Mouse (Mus musculus): ENCODE measurements around the gene Kctd6.
A peak's percentile ranks its signal among the peaks of the same experiment; 100 is the strongest.
"Not testable (repeated sequence)": the region's sequence is repeated elsewhere in the genome, so short reads cannot be mapped to it uniquely, and the experiment has no call there.

Gene Kctd6

DNA sequence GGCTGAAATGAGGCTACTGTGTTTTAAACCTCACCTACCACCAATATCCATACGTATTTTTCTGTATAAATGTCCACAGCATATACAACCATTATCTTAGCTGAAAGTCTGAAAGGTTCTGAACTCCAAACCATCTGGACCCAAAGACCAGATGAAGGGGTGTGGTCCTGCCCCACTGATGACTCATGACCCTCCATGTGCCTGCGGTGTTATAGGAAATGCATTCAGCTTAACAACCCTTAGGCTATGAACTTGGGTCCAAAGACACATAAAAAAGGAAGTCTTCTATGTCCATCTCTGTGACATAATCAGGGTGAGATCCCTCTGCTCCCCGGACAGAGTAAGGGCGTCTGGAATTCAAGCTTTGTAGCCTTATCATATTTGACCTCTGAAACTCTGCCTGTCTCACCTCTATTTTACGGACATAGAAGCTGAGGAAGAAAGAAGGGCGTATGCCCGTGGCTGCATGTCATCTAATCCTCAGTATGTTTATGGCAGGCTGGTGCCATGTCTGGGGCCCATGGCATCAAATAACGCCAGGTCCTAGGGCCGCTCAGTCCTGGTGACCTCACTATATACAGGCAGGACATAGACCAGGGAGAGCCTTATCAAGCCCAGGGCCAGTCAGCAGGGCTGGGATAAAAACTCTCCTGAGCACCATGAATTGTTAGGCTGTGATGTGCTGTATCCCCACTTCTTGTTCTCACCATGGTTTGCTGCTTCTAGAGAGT is 36.4 kb downstream of the Kctd6 start:
- DNase-seq (ENCODE audit: low spot score in 2 of 2), result no peak

- no peak for DNase-seq (ENCODE audit: low spot score in 2 of 2)
These were observed 37.5 kb downstream of the Kctd6 start for GRCm38 (mm10) chr14:8251330-8251885.

- DNase-seq (ENCODE audit: low spot score in 2 of 2), result peak in 1 of 2 experiments; percentile 25
These were observed 41.3 kb downstream of the Kctd6 start for GRCm38 (mm10) chr14:8255076-8255729.

DNA sequence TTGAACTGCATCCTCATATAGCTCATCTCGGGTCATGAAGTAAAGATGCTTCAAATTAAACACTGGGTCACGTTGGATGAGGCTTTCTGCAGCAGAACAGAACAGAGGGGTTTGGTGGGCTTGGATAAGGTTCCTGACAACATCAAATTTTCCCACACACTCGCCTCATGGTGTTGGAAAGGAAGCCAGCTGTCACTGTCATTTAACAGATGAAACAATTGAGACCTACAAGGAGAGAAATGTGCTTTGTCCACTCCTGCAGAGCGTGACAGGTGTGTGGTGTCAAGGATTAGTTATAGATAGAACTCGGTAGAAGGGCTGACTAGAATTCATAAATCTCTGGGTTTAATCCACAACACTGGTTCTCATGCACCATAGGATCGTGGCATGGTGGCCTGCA is 42.1 kb downstream of the Kctd6 start:
- DNase-seq (ENCODE audit: low spot score in 2 of 2), result no peak

GRCm38 (mm10) chr14:8256881-8257280 is 42.9 kb downstream of the Kctd6 start:
- no peak for DNase-seq (ENCODE audit: low spot score in 2 of 2)

DNA sequence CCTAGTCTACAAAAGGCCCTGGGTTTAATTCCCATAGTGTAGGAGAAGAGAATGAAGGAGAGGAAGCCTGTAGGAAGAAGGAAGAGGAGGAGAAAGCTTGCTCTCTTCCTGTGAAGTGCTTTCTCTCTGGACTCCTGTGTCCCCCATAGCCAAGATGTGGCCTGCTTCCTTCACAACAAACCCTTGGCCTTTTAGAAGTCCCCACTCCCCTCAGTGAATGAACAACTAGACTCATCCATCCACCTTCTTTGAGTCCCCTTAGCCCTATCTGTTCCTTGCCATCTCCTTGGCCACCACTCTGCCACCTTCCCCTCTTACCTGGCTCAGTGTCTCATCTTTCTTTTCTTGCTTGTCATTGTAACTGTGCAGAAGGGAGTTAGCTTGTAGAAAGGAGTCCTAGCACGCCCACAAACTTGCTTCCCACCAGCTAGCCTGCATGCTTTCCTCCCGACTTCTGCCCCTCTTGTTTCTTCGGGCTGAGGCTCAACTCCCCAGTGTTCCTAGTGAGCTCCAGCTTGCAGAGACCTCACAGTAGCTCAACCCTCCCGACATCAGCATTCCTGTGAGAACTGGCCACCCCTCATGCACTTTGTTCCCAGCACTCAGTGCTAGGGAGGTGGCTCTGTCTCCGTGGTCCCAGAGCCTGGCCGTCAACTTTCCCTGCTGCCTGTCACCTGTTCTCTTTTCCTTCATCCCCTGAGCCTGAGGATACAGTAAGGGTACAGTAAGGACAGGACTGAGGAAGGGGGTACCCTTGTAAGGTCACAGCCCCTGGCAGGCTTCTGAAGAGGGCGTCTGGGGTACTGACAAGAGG is 43.8 kb downstream of the Kctd6 start:
- no peak for DNase-seq (ENCODE audit: low spot score in 2 of 2)

- no peak for DNase-seq (ENCODE audit: low spot score in 2 of 2)
These were observed 44.3 kb downstream of the Kctd6 start for GRCm38 (mm10) chr14:8258335-8258627.

- DNase-seq (ENCODE audit: low spot score in 2 of 2), result no peak
These were observed 44.8 kb downstream of the Kctd6 start for GRCm38 (mm10) chr14:8258752-8259151.

GRCm38 (mm10) chr14:8259166-8259565 is 45.2 kb downstream of the Kctd6 start, which contains the start of gene Acox2:
Gene Acox2, minus strand, starts transcription at chr14:8259353.
- DNase-seq (ENCODE audit: low spot score in 2 of 2), result no peak

- no peak for DNase-seq (ENCODE audit: low spot score in 2 of 2)
These were observed 46.3 kb downstream of the Kctd6 start for GRCm38 (mm10) chr14:8260214-8260613.

DNA sequence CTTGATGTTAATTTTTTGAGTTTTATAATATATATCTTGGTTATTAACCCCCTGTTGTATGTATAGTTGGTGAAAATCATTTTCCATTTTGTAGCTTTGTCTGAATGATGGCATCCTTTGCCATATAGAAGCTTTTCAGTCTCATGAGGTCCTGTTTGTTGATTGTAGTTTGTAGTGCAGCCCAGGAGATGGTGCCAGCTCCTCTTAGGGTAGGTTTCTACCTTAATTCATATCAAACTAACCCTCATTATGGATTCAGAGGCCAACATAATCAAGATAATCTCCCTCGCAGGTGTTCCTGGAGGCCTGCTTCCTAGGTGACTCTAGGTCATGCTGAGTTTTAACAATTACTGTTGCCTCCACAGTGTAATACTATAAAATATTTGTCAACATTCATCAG is 48.3 kb downstream of the Kctd6 start:
- no peak for DNase-seq (ENCODE audit: low spot score in 2 of 2)

- DNase-seq (ENCODE audit: low spot score in 2 of 2), result no peak
These were observed 50.4 kb downstream of the Kctd6 start for GRCm38 (mm10) chr14:8264378-8264777.

- not testable (repeated sequence) for DNase-seq (ENCODE audit: low spot score in 2 of 2)
These were observed 57.3 kb downstream of the Kctd6 start for GRCm38 (mm10) chr14:8271281-8271680.
